Mouse (Mus musculus) small intestine, adult 2 months (tissue): ENCODE results near the gene Slc22a12.

Experiments used
- CTCF ChIP-seq: fragments of 200-500 bp; IDR thresholded peaks from 2 replicates; pipeline ENCODE4 v1.5.1; 2012; ENCODE audit warnings: low read depth, mild to moderate bottlenecking, control low read depth, inconsistent platforms, low read length, moderate library complexity, mixed read lengths; ENCODE audit not compliant: insufficient replicate concordance, insufficient read length; ENCODE audit errors: extremely low read depth
- POLR2A ChIP-seq: fragments of 200-500 bp; IDR thresholded peaks from 2 replicates; pipeline ENCODE4 v1.6.1; 2012; ENCODE audit warnings: low read depth, mild to moderate bottlenecking, control low read depth, inconsistent platforms, low read length, moderate library complexity

DNA sequence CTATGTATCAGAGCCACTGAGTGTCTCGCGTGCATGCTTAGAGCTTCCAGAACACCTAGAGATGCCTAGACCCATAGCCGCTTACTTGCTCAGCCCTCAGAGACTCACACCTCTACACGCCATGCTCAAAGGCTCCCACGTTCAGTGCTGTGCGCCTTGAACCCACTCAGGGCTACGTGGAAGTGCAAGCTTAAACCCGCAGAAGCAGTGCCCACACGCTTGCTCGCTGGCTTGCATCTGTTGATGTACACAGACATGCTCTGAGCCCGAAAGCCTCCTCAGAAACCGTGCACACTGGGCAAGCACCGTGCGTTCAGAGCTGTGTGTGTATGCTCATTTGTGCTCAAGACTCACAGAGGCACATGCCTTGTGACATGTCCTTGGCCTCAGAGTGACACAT, 20.5 kb downstream of the Slc22a12 start:
- TF ChIP-seq POLR2A, result no peak
- no peak for TF ChIP-seq CTCF
